9 mouse cellular contexts compared by ENCODE assay signal in the genomic region with DNA sequence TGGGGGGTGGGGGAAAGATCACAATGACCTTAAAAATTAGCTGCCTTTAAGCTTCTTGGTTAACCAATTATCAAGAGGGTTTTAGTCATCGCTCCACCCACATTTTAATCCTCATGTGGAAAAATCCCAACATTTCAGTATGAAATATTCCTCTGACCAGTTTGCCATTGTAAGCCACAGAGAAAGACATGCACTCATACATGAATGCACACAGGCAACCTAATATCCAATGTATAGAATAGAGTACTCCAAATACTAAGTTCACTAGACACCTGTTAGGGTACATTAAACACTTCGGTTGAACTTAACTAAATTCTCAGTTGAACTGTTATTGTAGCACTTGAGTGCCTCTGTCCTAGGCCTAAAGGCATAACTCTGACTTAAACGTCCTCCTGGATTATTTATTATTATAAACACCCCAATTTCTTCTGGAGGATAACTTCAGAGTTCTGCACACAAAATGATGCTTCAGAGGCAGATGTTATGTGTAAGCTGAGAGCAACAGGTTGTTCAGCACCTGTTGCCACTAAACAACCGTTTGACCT. TPM values are rescaled to one million over a fixed set of nuclear protein-coding genes. Genes with fewer than 3 reads are reported as not detected.
DNase-seq lines count a peak whose midpoint lies in the region; ATAC-seq and TF ChIP-seq lines count a peak whose summit lies in the region.
"Had no signal": no experiment of that assay in that cellular context is flagged by ENCODE, and none has a peak within 500 bp of the region (broad histone marks: within the 10 kb centered on the region; RNA-seq: fewer than 3 reads in every experiment).

No protein-coding gene starts in this region.

- peaks cover 9% of the 10 kb centered on the region for H3K4me1 ChIP-seq in cerebellum, adult 2 months (ENCODE audit: control insufficient read depth, insufficient read depth, low read length)
- H3K4me1 ChIP-seq in lung, embryonic 16.5 days (replicated peaks; ENCODE audit: control insufficient read depth, insufficient read depth, low read length) = peaks cover 55% of the 10 kb centered on the region
- H3K4me1 ChIP-seq in limb, embryonic 15.5 days = peaks cover 59% of the 10 kb centered on the region
- H3K4me1 ChIP-seq in stomach, embryonic 14.5 days (ENCODE audit: control insufficient read depth, insufficient read depth, low read length) = peaks cover 56% of the 10 kb centered on the region

- WGBS in cerebellum, adult 2 months = 13% methylated on average over 4 of the region's 4 CpGs
- WGBS in lung, embryonic 16.5 days = 51% methylated on average over 4 of the region's 4 CpGs
- WGBS in limb, embryonic 15.5 days = 65% methylated on average over 4 of the region's 4 CpGs
- 51% methylated on average over 4 of the region's 4 CpGs for WGBS in stomach, embryonic 14.5 days

- peak overlapping the region; percentile 88; the same call in 1 of the 2 replicates for H3K9ac ChIP-seq in lung, embryonic 16.5 days (ENCODE audit: low read length)
- no peak overlapping the region for H3K9ac ChIP-seq in limb, embryonic 15.5 days
- H3K9ac ChIP-seq in stomach, embryonic 14.5 days (replicated peaks; ENCODE audit: low read depth, low read length) = no peak overlapping the region

- peak overlapping the region; percentile 95; the same call in 1 of the 2 replicates for H3K27ac ChIP-seq in cerebellum, adult 2 months (ENCODE audit: insufficient read depth, low read length)
- no peak overlapping the region for H3K27ac ChIP-seq in lung, embryonic 16.5 days (ENCODE audit: low read length)
- no peak overlapping the region for H3K27ac ChIP-seq in limb, embryonic 15.5 days
- H3K27ac ChIP-seq in stomach, embryonic 14.5 days (ENCODE audit: low read length) = no peak overlapping the region

- H3K9me3 ChIP-seq in lung, embryonic 16.5 days (ENCODE audit: control insufficient read depth, low read length) = no peaks in the 10 kb centered on the region
- H3K9me3 ChIP-seq in limb, embryonic 15.5 days = no peaks in the 10 kb centered on the region
- H3K9me3 ChIP-seq in stomach, embryonic 14.5 days (ENCODE audit: control insufficient read depth, low read depth, low read length) = no peaks in the 10 kb centered on the region

- H3K36me3 ChIP-seq in lung, embryonic 16.5 days (ENCODE audit: control insufficient read depth, insufficient read depth, low read length) = no peaks in the 10 kb centered on the region
- no peaks in the 10 kb centered on the region for H3K36me3 ChIP-seq in limb, embryonic 15.5 days
- H3K36me3 ChIP-seq in stomach, embryonic 14.5 days (ENCODE audit: control insufficient read depth, insufficient read depth, low read length) = no peaks in the 10 kb centered on the region

- peak overlapping the region; percentile 91 for H3K4me2 ChIP-seq in lung, embryonic 16.5 days (ENCODE audit: low read depth, low read length)
- H3K4me2 ChIP-seq in limb, embryonic 15.5 days = peak overlapping the region; percentile 89
- H3K4me2 ChIP-seq in stomach, embryonic 14.5 days (replicated peaks; ENCODE audit: low read depth, low read length) = peak overlapping the region; percentile 82

- no peak for ATAC-seq in lung, embryonic 16.5 days (ENCODE audit: low read depth)
- ATAC-seq in limb, embryonic 15.5 days (ENCODE audit: insufficient number of reproducible peaks, low FRiP score, low TSS enrichment, low read depth) = no peak
- no peak for ATAC-seq in stomach, embryonic 14.5 days (ENCODE audit: insufficient number of reproducible peaks, insufficient read depth, low FRiP score, low read depth)

- H3K27me3 ChIP-seq in cerebellum, adult 2 months (ENCODE audit: control insufficient read depth, insufficient read depth, low read length) = no peaks in the 10 kb centered on the region
- no peaks in the 10 kb centered on the region for H3K27me3 ChIP-seq in lung, embryonic 16.5 days (ENCODE audit: control insufficient read depth, insufficient read depth, low read depth, low read length)
- H3K27me3 ChIP-seq in limb, embryonic 15.5 days = no peaks in the 10 kb centered on the region
- H3K27me3 ChIP-seq in stomach, embryonic 14.5 days (ENCODE audit: control insufficient read depth, insufficient read depth, low read length) = no peaks in the 10 kb centered on the region

- peak in 1 of 2 experiments; percentile 13 for DNase-seq in cerebellum, adult 2 months
- no peak for DNase-seq in cerebellum, postnatal 14 days
- no peak for DNase-seq in lung, postnatal 25 days (ENCODE audit: low spot score)
- DNase-seq in right cerebral cortex, postnatal 25 days = no peak
- DNase-seq in urinary bladder, postnatal 10 days (ENCODE audit: low spot score) = no peak
- DNase-seq: gastrocnemius, postnatal 25 days had no signal

- no peak for TF ChIP-seq CTCF in cerebellum, adult 2 months (IDR thresholded peaks at IDR 0.05; ENCODE audit: borderline replicate concordance, insufficient read depth, low read depth, low read length)

- H3K4me3 ChIP-seq in cerebellum, adult 2 months (replicated peaks; ENCODE audit: insufficient read depth, low read depth, low read length) = peak overlapping the region; percentile 65
- peak overlapping the region; percentile 73 for H3K4me3 ChIP-seq in lung, embryonic 16.5 days (ENCODE audit: low read length)
- H3K4me3 ChIP-seq in limb, embryonic 15.5 days = peak overlapping the region; percentile 92
- H3K4me3 ChIP-seq in stomach, embryonic 14.5 days (ENCODE audit: low read depth, low read length) = peak overlapping the region; percentile 86

- no peak for TF ChIP-seq POLR2A in cerebellum, adult 2 months (IDR thresholded peaks at IDR 0.05; ENCODE audit: borderline replicate concordance, insufficient read depth, low read length)

RNA-seq across cellular contexts. Expression of a gene that starts 1.9 kb away (rescaled TPM):
- 826 and 1,031 TPM in 2 replicates for polyA plus RNA-seq in cerebellum, adult 2 months (2012; rRNA removed)
- polyA plus RNA-seq in lung, embryonic 16.5 days (2015; fragmentation: Nextera tagmentation; extraction: Ambion mirVana) = 115 and 118 TPM in 2 replicates
- 63.5 and 78.0 TPM in 2 replicates for polyA plus RNA-seq in limb, embryonic 15.5 days (2015; fragmentation: Nextera tagmentation; extraction: Ambion mirVana)
- polyA plus RNA-seq in stomach, embryonic 14.5 days (2014; fragmentation: Nextera tagmentation; extraction: Ambion mirVana) = 167 and 190 TPM in 2 replicates
